Mouse (Mus musculus): ENCODE measurements around the gene Zbtb34.

Gene Zbtb34

DNA sequence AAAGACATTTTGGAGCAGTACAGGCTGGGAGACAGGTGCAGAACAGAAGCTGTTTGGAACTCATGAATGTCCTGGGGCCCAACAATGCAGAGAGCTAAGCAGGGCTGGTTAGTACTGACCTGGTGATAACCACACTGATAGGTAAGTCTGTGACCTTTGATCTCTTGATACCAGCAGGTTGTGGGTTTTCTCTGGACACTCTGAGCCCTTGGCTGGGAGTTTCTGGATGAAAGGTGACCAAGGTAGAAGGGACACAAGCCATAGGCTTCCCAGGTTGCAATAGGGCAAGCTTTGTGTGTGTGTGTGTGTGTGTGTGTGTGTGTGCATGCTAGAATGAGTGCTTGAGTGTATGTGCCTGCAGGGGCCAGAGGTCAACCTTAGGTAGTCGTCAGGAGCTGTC is 15.7 kb upstream of the Zbtb34 start:
- no peak for DNase-seq (ENCODE audit: low read depth, low spot score)

DNA sequence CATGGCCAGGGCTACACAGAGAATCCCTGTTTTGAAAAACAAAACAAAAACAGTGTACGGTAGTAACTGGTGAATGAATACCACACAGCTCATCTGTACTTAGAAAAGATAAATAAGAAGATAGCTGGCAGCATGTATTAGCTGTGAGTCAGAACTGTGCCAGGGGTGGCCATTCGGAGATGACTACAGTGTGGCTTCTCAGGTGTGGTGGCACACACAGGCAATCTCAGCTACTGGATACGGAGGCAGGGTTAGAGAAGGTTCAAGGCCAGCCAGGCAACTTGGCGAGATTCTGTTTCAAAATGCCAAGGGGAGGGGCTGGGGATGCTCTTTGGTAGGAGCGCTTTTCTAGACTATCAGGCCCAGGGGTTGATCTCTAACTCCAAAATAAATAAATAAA is 14.6 kb upstream of the Zbtb34 start:
- DNase-seq (ENCODE audit: low read depth, low spot score) = no peak

DNA sequence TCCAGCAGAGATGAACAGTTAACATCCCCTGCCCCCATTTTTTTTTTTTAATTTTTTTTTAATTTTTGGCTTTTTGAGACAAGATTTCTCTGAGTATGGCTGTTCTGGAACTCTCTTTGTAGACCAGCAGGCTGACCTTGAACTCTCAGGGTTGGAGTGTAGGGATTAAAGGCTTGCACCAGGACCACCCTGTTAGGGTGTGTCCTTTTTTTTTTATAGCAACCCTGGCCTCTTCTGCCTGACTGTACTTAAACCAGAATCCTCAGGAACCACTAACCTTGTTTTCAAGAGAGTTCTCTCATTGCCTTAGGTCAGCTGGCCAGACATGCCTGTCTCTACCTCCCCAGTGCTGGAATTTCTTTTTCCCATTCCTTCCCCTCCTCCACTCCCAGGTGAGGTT is 13.7 kb upstream of the Zbtb34 start:
- DNase-seq (ENCODE audit: low read depth, low spot score) = no peak

DNA sequence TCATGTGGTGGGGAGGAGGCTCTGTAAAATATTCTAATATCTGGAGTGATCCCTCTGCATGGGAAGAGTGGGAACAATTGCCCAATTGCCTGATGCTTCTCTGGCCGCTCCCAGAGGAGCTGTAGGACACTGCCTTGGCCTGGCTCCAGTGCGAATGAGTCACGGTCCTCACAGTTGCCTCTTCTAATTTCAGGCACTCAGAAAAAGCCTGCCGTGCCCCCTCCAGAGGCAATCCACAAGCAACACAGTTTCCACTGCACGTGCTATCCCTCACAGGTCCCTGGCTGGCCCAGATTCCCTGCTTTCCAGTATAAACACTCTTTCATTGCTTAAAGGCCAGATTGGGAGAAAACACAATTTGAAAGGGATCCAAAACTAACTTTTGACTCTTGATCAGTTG is 13.2 kb upstream of the Zbtb34 start:
- no peak for DNase-seq (ENCODE audit: low read depth, low spot score)

DNA sequence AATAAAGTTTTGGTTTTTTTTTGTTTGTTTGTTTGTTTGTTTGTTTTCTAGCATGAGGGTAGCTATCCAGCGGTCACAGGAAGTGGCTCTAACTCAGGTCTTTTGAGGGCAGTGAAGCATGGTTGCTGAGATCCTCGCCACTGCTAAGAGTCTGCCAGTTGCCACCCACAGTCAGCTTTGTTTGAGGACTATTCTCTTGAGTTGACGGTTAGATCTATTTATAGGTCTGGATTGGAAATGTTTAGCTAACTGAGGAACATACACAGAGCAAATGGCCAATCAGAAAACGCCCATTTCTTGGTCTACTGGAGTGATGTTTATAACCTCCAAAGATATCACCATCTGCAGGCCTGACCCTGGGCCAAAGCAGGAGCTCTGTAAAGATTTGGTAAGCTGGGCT is 11.6 kb upstream of the Zbtb34 start:
- DNase-seq (ENCODE audit: low read depth, low spot score) = no peak

DNA sequence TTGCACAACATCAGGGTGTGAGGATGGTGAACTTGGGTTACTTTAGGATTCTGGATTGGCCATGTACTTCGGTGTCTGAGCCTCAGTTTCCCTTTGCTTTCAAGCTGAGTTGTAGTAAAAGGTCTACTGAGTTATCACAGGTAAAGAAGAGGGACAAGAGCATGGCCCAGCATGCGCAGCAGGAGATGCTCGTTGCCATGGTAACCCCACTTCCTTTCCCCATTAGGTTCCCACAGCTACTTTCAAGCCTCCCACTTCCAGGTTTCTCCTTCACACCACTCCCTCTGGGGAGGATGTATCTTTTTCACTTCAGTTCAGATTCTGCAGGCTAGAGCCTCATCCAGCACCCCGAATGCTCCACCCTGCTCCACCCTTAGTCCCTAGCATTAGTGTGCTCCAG is 9.8 kb upstream of the Zbtb34 start:
- no peak for DNase-seq (ENCODE audit: low read depth, low spot score)

DNA sequence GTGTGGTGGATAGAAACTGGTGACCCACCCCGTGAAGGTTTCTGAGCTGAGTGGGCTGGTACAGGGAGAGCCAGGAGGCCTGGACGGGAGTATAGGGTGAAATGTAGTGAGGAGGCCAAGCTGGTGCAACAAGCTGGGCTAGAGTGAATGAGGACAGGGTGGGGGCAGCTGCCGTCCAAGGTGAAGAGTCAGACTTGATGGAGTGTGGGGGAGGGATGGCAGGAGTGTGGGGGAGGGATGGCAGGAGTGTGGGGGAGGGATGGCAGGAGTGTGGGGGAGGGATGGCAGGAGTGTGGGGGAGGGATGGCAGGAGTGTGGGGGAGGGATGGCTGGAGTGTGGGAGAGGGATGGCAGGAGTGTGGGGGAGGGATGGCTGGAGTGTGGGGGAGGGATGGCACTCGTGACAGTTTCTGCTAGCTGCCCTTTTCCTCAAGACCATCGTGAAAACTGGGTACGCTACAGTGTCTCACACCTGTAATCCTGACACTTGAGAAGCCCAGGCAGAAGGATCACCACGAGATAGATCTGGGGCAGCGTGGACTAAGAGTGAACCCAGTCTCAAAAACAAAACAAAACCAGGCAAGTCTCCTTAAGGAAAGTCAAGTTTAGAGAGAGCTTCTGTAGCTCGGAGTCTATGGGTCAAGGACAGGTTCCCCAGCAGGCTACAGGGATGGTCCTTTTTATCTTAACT is 9.0 kb upstream of the Zbtb34 start:
- DNase-seq (ENCODE audit: low read depth, low spot score) = no peak

DNA sequence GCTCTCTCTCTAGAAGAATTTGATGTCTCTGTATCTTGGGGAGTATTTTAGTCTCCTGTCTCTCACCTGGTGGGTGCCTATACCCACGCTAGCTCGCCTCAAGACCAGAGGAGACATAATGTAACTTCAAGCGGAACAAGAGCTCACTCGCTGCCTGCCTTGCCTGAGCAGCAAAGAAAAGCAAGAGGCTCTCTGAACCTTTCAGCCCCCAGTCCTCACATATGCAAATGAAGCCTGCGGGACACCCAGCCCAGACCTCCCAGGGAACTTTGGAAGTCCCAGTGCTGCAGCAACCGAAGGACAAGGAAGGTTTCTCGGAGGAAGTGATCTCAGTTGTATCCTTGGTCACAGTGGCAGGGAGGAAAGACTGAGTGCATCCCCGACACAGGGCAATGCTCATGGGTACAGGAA is 8.4 kb upstream of the Zbtb34 start:
- no peak for DNase-seq (ENCODE audit: low read depth, low spot score)

DNA sequence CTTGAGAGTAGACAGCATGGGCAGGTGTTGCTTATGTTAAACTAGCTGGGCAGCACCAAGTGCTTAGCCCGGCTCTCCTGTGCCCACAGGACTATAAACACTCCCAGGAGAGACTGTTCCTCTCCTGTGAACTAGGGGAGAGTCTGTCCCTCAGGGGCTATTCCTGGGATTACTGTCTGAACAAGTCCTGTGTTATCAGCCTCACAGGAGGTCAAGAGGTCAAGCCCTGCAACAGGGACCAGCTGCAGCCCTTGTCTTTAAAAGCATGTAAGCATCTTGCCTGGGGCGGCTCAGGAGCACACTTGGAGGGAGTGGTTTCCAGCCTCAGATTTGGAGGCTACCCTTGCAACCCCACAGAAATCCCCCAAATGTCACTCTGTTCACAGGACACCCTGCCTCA is 7.3 kb upstream of the Zbtb34 start:
- no peak for DNase-seq (ENCODE audit: low read depth, low spot score)

DNA sequence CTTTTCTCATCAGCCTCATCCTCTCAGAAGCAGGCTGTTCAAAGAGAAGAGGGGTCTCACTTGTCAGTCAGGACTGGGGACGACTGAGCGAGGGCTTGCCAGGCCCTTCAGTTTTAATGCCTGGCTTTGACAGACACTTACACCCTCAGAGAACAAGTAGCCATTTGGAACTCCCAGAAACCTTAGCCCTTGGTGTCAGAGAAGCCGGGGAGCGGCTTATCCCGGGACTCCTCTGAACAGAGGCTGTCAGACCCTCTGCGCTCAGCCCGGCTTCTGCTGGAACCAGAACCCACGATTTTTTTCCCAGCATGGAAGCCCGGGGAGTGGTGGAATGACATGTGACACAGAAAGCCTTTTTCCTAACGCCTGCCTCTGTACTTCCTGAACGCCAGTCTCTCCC is 6.1 kb upstream of the Zbtb34 start:
- DNase-seq (ENCODE audit: low read depth, low spot score) = no peak

DNA sequence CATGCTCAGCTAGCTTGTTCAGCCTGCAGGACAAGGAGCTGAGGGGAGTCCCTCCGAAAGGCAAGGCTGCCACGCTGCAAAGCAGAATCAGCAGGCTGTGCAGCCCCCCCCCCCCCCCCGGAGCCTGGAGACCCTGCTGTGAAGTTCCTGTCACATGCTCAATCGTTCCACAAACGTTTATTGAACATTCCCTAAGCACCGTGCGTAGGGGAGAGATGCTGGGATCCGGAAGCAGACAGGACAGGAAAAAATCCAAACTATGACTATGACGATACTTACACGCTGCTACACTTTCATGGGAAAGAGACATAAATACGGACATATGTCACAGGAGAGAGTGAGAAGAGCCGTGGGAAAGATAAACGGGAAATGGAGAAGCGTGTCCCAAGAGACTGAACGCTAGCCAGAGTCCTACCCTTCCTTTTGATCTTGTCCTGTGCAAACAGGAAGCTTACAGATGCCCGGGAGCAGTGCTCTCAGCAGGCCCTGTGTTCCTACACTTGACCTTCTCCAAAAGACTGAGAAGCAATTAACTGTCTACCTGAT is 5.0 kb upstream of the Zbtb34 start:
- no peak for DNase-seq (ENCODE audit: low read depth, low spot score)

DNA sequence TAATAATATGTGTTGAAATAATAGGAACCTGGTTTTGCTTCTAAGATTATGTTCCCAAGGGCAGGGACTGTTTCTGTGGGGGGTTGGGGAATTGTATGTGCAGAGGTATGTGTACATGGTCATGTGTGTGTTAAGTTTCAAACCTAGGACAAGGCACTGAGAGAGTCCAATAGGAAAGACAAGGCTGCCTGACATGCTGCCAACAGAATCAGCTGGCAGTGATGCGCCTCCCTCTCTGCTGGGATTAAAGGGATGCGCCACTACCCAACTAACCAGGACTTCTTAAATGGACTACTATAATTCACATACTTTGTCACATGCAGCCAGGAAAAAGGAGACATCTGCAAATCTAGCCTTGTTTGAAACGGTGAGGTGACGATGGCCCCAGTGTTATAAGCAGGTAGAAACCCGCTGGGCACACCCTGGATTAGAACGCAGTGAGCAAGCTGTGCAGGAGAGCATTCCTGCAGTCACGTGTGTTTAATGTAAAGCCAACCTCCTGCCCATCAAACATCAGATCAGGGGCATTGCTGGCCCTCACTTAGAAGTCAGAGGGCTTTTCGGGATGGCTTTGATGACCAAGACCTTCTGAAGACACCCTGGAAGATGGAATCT is 4.0 kb upstream of the Zbtb34 start:
- DNase-seq (ENCODE audit: low read depth, low spot score) = no peak

DNA sequence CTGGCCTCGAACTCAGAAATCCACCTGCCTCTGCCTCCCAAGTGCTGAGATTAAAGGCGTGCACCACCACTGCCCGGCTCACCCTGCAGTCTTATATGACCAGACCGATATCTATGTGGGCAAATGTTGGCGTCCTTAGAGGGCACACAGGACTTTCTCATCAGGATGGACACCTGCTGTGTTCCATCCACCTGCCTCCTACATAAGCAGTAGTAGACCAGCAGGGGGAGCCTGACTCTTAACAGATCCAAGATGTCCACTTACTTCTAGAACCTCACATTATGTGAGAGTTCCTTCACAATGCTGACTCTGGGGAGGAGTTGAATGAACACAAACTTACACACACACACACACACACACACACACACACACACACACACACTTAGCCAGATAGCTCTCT is 1.8 kb upstream of the Zbtb34 start:
- DNase-seq (ENCODE audit: low read depth, low spot score) = no peak

DNA sequence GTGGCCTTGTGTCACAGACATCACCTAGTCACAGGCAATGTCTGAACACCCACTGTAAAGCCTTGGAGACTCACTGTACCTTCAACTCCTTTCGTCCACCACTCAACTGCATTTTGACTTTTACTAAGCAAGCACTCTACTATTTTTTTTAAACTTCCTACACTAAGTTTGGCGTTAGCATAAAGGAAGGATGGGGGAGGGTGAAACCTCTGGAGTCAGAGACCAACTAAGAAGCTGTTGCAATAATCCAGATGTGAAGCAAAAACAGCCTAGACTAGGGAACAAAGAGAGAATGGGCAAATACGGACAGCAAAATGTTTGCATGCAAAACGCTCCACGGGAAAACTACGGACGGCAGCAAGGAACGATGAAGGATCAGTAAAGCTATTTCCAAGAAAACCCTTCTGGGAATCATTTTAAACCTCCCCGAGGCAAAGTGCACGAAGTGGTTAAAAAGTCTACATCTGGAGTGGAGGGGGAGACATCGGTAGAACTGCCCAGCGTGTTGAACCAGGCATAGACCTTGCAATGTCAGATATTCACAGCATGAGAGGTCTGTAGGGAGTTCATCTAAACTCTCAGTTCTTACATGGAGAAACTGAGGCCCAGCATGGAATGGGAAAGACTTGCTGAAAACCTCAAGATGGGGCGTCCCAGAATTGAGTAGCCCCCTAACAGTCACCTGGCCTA is 898 bp downstream of the Zbtb34 start:
- no peak for DNase-seq (ENCODE audit: low read depth, low spot score)

DNA sequence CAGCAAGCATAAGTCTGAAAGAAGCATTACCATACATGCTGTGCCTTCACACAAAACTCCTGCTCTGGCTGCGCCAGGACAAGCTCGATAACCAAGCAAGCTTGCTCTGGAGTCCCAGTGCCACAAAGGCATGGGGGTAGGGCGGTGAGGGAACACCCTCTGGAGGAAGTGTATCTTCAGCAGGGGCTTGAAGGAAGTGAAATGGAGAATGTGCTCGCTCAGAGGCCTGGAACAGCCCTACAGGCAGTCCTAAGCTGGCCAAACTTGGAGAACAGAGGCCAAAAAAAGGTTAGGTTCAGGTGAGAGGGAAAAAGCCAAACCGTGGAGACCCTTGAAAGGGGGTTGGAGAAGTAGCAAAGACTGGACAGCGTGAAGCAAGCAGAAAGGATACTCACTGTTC is 1.8 kb downstream of the Zbtb34 start:
- no peak for DNase-seq (ENCODE audit: low read depth, low spot score)

DNA sequence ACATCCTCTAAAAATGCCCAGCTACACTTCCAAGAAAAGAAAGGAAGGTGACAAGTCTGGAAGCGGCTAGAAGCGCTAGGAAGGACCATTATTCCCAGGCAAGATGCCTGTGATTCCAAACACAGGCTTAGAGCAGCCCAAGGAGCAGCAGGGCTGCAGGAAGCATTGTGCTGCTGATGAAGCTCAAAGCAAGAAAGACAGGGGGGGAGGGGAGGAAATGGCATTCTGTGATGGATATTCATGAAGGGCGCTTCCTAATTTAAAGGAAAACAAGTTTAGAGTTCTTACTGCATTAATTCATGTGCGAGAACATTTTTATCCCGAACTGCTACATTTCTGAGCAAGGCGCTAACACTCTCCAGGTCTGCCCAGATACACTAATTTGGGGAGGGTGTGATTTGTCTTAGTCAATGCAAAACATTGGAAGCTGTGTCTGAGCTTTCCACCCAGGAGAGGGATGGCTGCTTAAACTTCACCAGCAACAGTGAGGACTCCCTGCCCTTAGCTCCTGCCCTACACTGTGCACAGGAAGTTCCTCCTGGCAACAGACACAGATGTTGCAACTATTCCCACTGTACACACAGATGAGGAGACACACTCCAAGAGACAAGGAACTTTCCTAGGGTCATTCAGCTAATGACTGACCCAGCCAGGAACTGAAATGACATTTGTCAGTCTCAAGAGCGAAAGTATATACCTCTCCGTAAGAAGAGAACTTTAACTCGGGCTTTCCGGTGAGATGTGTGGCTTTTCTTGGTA is 4.3 kb downstream of the Zbtb34 start:
- no peak for DNase-seq (ENCODE audit: low read depth, low spot score)

DNA sequence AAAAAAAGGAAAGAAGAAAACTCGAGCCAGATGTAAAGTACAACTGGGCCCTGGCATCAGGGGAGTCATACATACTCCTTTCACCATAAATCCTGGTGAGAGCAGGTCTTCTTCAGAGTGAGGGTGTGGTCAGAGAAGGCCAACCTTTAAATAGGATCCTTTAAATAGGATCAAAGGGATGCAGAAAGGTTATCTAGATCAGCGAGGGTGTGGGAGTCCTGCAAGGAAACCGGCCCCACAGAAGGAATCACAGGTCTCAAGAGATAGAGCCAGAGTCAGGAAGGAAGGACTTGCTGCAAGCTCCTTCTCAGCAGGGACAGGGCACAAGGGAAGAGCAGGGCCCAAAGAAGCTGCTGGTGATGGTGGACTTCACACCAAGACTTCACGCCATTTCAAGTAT is 13.7 kb downstream of the Zbtb34 start:
- no peak for DNase-seq (ENCODE audit: low read depth, low spot score)

DNA sequence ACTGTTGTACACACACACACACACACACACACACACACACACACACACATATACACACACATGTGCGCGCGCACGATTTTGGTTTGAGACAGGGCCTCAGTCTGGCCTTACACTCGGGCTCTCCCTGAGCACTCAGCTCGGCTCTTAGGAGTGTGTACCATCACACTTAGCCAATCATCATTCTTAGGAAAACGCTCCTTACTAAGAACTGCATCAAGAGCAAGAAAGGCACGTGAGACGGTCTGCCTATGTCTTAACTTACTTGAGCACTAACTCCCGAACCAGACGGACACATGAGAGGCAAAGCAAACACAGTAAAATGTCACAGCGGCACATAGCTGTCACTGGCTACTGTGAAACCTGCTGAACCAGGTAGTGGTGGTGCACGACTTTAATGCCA is 17.1 kb downstream of the Zbtb34 start:
- DNase-seq (ENCODE audit: low read depth, low spot score) = no peak

DNA sequence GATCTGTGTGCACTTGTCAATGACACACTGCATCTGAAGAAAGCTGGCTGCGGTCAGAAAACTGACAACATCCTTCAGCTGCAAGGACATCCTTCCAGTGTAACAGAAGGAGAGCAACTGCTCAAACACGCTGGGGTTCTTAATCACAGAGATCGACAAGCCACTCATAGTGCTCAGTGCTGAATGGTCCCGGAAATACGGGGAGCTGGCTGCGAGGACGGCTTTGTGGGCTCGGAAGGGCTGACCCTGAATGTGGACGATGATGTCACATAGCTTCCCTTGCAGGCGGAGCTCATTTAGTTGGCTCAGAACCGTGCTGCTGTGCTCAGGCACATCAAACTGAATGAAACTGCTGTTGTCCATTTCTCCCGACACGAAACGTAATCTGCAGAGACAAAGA is 19.0 kb downstream of the Zbtb34 start:
- DNase-seq (ENCODE audit: low read depth, low spot score) = no peak

DNA sequence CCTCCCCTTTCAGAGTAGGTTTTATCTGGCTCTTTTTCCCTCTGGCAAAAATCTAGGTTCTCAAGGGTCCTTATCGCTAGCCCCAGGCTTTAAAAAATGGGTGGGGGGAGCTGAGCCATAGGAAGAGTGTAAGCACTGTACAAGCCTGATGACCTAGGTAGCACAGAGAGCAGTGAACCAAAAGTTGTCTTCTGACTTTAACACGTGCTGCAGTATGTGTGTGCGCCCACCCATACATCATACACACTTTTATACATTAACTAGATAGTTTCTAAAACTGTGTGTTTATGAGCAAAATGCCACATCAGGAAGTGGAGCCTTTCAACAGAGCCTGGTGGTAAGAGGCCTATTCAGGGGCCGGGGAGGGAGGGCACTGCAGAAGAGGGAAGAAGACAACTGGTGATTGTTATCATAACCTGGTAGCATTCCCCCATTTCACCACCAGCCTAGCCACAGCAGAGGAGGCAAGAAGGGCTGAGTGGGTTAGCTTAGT is 27.6 kb downstream of the Zbtb34 start:
- no peak for DNase-seq (ENCODE audit: low read depth, low spot score)

DNA sequence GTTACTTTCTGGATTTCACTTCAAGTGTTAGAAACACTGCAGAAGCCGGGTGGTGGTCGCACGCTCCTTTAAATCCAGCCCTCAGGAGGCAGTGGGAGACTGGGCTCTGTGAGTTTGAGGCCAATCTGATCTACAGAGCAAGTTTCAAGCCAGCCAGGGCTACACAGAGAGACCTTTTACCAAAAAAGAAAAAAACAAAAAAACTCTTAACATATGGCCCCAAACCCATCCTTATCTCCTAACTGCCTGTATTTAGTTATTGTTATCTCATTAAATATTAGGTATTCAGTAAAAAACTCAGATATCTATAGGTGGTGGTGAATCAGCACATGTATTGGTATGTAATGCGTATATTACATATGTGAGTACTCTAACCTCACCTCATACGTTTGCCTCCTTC is 28.5 kb downstream of the Zbtb34 start:
- no peak for DNase-seq (ENCODE audit: low read depth, low spot score)

DNA sequence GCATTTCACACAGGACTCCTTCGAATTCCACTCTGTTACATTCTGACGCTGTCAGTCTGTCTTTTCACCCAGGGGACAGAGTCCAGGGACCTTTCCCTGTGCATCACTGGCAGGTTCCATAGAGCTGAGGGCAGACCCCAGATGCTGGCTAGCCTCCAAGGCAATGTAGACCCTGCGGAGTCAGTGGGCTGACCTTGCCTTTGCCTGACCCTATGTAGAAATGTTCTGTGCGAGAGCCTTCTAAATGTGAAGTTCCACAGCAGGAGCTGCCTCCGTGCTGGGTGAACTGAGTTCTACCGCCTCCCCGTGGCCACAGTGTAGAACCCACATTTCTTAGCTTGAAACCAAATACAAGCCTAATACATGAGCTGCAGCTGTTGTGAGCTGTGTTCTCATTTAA is 28.9 kb downstream of the Zbtb34 start:
- DNase-seq (ENCODE audit: low read depth, low spot score) = peak; percentile 24

Data from brain, embryonic 18.5 days (tissue).